Mouse (Mus musculus) gastrocnemius, adult 18-20 months (tissue): Measurements from ENCODE around the gene Klhl40. TPM values are rescaled to one million over a fixed set of nuclear protein-coding genes. Genes with fewer than 3 reads are reported as not detected.

Experiments used
- DNase-seq: peaks from one replicate; pipeline ENCODE4 v3.0.0; 2021; ENCODE audit warnings: low spot score
- total RNA-seq, 2 experiments: library from RNA; stranded (reverse); gene quantifications; 2 replicates each; pipeline ENCODE4 v1.2.3; 2021

Gene Klhl40
- total RNA-seq, 2 experiments from 2014 or later = 121 to 228 TPM

GRCm38 (mm10) chr9:121823051-121823450, 45.6 kb downstream of the Klhl40 start:
- peak; percentile 49 for DNase-seq

GRCm38 (mm10) chr9:121823991-121824390, 46.6 kb downstream of the Klhl40 start:
- DNase-seq = no peak

- DNase-seq = no peak
These were observed 48.9 kb downstream of the Klhl40 start for GRCm38 (mm10) chr9:121826356-121826755.

- no peak for DNase-seq
These were observed 50.9 kb downstream of the Klhl40 start for GRCm38 (mm10) chr9:121828314-121828713.

DNA sequence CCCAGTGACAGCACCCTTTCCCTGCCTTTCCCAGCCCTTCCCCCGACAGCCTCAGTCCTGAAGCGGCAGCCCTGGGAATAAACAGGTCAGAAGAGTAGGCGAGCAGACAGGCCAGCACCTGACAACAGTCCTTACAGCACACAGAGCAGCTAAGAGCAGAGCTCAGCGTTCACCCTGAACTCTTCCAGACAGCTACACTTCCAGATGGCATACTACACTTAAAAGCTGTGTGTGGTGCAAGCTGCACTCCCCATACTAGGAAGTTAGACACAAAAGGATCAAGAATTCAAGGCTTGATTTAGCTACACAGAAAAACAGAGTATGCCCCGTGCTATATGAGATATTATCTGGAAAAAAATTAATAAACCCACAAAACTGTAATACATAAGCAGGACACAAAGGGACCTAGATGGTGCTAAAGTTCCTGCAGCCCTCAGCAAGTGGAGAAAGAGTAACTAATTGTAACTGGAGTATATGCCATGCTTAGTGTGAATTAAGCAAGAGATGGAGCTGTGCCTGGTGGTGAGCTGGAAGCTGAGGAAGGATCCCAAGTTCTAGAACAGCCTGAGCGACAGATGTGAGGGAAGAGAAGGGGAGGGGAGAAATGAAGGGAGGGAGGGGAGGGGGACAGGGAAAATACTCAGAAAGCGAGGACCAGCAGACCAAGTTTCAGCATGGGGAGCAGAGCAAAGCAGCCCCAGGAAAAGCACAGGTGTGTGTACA, 52.0 kb downstream of the Klhl40 start:
- no peak for DNase-seq

DNA sequence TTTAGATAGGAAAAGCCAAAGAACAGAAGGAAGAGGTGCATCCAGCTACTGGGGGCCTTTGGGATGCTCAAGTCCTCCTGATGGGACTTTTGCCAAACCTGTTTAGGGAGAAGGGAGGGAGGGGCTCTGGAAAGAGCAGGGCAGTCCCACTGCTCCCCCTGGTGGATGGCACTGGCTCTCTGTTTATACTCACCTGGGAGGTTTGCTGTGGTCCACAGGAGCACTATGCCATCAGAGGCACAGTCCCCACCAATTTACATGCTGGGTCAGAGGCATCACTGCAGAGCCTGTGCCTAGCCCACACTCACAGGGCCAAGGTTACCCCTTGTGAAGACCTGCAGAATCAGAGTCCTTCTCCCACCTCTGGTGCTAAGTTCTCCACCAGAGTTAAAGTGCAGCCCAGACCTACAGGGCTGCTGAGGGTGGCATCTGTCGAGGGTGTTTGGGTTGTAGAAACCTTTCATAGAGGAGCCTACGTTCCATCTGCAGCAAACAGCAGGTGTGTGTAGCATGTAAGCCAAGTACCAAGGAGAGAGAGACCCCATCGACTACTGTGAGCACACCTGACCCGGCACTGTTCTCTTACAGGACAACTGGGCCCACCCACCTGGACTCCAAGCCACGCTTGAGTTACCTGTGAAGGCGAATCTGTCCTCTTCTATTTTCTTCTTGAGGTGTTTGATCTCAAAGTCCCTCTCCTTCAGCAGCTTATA, 53.0 kb downstream of the Klhl40 start:
- peak; percentile 59 for DNase-seq

GRCm38 (mm10) chr9:121830956-121831293, 53.5 kb downstream of the Klhl40 start:
- DNase-seq = peak; percentile 82

Other genes starting within 250 kb of the Klhl40 start
- not detected for gene Lyzl4, start 135.5 kb upstream of the Klhl40 start, total RNA-seq
- gene Vipr1, start 134.9 kb upstream of the Klhl40 start, total RNA-seq = 1 to 10 TPM; 1.1 to 1.5 TPM
- gene Sec22c, start 72.1 kb upstream of the Klhl40 start, total RNA-seq = 1 to 10 TPM; 5.4 to 5.5 TPM
- gene Ss18l2, start 67.3 kb upstream of the Klhl40 start, total RNA-seq = 100 to 1,000 TPM; 108 to 115 TPM
- 10 to 100 TPM; 31.7 to 37.0 TPM for gene Nktr, start 58.4 kb upstream of the Klhl40 start, total RNA-seq
- 100 to 1,000 TPM; 123 to 131 TPM for gene Zfp651, start 18.3 kb upstream of the Klhl40 start, total RNA-seq
- gene Hhatl, start 14.9 kb downstream of the Klhl40 start, total RNA-seq = 100 to 1,000 TPM; 125 to 145 TPM
- under 1 TPM in 1 of 2 experiments, not detected in 1; 0.17 TPM for gene Ccdc13, start 61.9 kb downstream of the Klhl40 start, total RNA-seq
- gene Higd1a, start 80.8 kb downstream of the Klhl40 start, total RNA-seq = 10 to 100 TPM; 82.9 to 95.7 TPM
- gene Ackr2, start 120.7 kb downstream of the Klhl40 start, total RNA-seq = 1 to 10 TPM in 1 of 2 experiments, under 1 TPM in 1; 0.64 to 1.8 TPM
- not detected for gene Cyp8b1, start 138.7 kb downstream of the Klhl40 start, total RNA-seq
- under 1 TPM; 0.62 to 0.71 TPM for gene Fam198a, start 173.4 kb downstream of the Klhl40 start, total RNA-seq
- gene Pomgnt2, start 219.5 kb downstream of the Klhl40 start, total RNA-seq = 10 to 100 TPM; 15.9 to 16.6 TPM